Mouse (Mus musculus) frontal cortex, adult (tissue): ENCODE data around the gene Olfr575.

ENCODE experiments used
- ATAC-seq: cut with Nextera tagmentation; 2 replicates; pipeline ENCODE4 v1.9.2; 2017; ENCODE audit warnings: mild to moderate bottlenecking, moderate library complexity, mixed read lengths; ENCODE audit not compliant: low TSS enrichment

Gene Olfr575

GRCm38 (mm10) chr7:102958593-102958992 lies at the start of gene Olfr575:
Olfr575 (minus strand) TSS chr7:102958775.
- no peak for ATAC-seq

- ATAC-seq: no peak
Observed at GRCm38 (mm10) chr7:102989224-102989623, 30.6 kb upstream of the Olfr575 start, which contains the start of gene Olfr578. Olfr578 (minus strand) TSS chr7:102989324.

- ATAC-seq: peak; percentile 88
Observed at GRCm38 (mm10) chr7:102975843-102976242, 17.3 kb upstream of the Olfr575 start, which contains the start of gene Olfr577. Olfr577 (minus strand) TSS chr7:102975943.

DNA sequence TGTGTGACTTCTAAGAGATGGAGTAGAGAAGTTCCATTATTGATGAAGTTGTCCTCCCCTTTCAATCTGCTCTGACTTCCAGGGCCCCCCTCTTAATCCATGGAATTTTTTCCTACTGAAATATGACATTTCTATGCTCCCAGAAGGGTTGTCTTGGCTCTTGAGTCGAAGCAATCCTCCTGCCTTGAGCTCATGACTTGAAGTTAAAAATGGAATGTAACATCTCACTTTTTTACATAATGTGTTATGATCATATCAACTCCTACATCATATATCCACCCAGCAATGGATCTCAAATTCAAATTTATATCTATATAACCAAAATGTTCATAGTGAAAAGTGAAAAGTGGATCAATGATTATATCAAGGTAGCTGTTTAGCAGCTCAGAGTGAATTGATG lies 15.8 kb upstream of the Olfr575 start:
- peak; percentile 93 for ATAC-seq

GRCm38 (mm10) chr7:102962360-102962759 lies 3.8 kb upstream of the Olfr575 start, which contains the start of gene Olfr576:
Olfr576 (plus strand) TSS chr7:102962660.
- no peak for ATAC-seq

- no peak for ATAC-seq
Observed at GRCm38 (mm10) chr7:102958137-102958536, 438 bp downstream of the Olfr575 start.

DNA sequence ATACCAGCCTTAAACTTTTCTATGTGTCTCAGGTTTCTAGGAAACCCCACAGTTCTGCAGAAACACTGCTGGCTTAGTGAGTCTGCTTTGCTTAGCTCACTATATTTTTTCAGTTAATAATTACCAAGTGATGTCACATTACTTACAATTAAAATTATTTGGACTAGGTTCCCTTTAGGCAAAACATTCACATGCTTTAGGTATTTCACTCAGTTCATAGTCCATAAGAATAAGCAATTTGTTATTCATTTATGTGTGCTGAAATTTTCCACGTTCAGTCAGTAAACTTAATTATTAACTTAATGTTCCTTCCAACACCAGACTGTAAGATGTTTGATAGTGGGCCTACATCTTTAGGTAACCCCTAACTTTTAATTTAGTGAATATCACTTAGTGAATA lies 7.8 kb downstream of the Olfr575 start:
- no peak for ATAC-seq

DNA sequence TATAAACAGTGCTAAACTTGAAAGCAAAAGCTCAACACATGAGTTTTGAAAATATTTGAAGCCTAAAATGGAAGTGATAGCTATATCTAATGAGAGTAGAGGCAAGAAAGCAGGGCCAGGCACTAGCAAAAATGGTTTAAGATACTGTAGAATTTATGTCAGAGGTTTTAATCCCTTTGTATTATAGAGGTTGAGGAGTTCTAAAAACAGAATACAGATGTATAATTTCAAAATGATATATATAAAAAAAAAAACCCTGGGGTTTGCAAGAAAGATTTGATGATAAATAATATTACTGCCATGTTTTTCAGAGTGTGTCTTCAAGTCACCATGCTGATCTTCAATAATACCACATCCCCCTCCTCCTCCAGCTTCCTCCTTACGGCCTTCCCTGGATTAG lies 10.4 kb downstream of the Olfr575 start, which contains the start of gene Olfr574:
TSS of gene Olfr574 (plus strand) at position 301 of the 400 bp plus-strand sequence.
- ATAC-seq: no peak

- no peak for ATAC-seq
Observed at GRCm38 (mm10) chr7:102943417-102943816, 15.2 kb downstream of the Olfr575 start.

GRCm38 (mm10) chr7:102942475-102942874 lies 16.1 kb downstream of the Olfr575 start, which contains the start of gene Olfr573-ps1:
Olfr573-ps1 (minus strand) TSS chr7:102942575.
- ATAC-seq: no peak

DNA sequence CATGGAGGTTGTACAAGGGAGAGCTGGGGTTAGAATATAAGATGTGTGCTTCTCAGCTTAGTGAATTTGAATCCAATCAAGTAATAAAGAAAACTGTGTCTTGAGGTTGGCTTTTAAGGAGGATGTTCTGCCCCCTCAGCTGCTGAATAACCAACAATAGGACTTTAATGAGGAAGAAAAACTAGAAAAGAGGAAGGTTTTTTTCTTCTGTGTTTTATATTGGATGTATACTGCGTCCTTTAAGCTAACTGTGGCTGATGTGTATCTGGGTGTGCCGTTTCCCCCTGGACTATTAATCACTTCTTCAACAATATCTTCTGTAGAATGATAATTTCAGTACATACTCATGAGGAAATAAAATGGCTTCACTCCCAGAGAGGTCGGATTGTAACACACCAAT lies 31.5 kb downstream of the Olfr575 start:
- ATAC-seq: no peak

GRCm38 (mm10) chr7:102924109-102924508 lies 34.5 kb downstream of the Olfr575 start, which contains the start of gene Olfr572:
Olfr572 (plus strand) TSS chr7:102924409.
- no peak for ATAC-seq

GRCm38 (mm10) chr7:102919632-102920031 lies 38.9 kb downstream of the Olfr575 start:
- ATAC-seq: peak; percentile 73

- no peak for ATAC-seq
Observed at GRCm38 (mm10) chr7:102917032-102917875, 41.3 kb downstream of the Olfr575 start, which contains the start of gene Olfr571. Olfr571 (minus strand) TSS chr7:102917536.

DNA sequence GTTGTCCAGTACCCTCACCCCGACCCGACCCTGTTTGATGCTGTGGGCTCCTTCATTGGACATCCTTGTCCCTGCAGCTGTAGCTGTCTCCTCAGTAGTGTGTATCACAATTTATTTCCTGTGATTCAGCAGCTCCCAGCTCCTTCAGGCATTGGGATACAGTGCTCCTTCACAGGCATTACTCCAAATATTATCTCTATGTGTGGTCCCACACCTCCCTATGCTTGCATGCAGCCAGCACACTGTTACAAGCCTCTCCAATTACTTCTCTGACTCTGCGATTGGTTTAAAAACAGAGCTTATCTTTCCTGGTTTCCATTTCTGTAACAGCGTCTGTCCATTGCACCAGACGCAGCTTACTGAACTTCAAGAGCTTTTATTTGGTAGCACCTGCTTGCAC lies 42.2 kb downstream of the Olfr575 start:
- no peak for ATAC-seq

DNA sequence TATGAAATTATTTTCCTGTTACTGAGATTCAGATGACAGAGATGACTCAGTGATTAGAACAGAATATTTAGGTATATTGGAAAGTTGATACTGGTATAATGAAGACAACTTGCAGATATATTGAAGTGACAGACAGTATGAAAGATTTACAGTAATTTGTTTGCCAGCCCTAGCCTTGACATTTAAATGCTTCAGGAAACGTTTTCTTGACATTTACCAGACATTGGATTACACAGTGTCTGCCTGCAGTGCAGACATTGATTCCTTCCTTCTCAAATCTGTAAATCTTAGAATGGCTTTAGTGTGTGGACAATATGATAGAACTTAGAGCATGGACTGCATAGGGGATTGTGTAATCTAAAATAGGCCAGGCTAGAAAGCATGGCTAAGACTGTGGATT lies 43.3 kb downstream of the Olfr575 start:
- no peak for ATAC-seq
